Mouse (Mus musculus) myocyte (in vitro differentiated cells): ENCODE measurements around the gene Wnt9a.

ENCODE experiments used
- E2F4 ChIP-seq: IDR thresholded peaks from one replicate; pipeline ENCODE4 v1.6.1; 2011; ENCODE audit warnings: mild to moderate bottlenecking, control low read depth, moderate library complexity; ENCODE audit not compliant: insufficient read depth
- MYOD1 ChIP-seq, 3 experiments: IDR thresholded peaks; one replicate each; pipeline ENCODE4 v1.6.1; 2011; ENCODE audit warnings: control low read depth in 2 of 3, low read depth in 2 of 3, mild to moderate bottlenecking in 2 of 3, moderate library complexity in 1 of 3; ENCODE audit not compliant: insufficient read length in 2 of 3, control insufficient read depth in 1 of 3
- POLR2A ChIP-seq: IDR thresholded peaks from one replicate; pipeline ENCODE4 v1.6.1; 2011; ENCODE audit warnings: low read depth, mild to moderate bottlenecking, control low read depth, moderate library complexity; ENCODE audit not compliant: insufficient read length
- USF1 ChIP-seq: IDR thresholded peaks from one replicate; pipeline ENCODE4 v1.6.1; 2011; ENCODE audit warnings: low read depth, mild to moderate bottlenecking, control low read depth, moderate library complexity

- TF ChIP-seq E2F4 (no peak), MYOD1 (IDR thresholded peaks at IDR 0.05; ENCODE audit: control insufficient read depth in 1 of 3, insufficient read length in 2 of 3, low read depth in 2 of 3) (peak in 2 of 3 experiments; percentile 93 to 98), POLR2A (no peak), USF1 (no peak)
These were observed 1.4 kb downstream of the Wnt9a start for GRCm38 (mm10) chr11:59308164-59308542.
